Mouse (Mus musculus): ENCODE data around the gene Nprl3. TPM values are rescaled to one million over a fixed set of nuclear protein-coding genes. Genes with fewer than 3 reads are reported as not detected.

Gene Nprl3
- total and polyA plus RNA-seq, 2 experiments = 13.4 to 65.4 TPM

DNA sequence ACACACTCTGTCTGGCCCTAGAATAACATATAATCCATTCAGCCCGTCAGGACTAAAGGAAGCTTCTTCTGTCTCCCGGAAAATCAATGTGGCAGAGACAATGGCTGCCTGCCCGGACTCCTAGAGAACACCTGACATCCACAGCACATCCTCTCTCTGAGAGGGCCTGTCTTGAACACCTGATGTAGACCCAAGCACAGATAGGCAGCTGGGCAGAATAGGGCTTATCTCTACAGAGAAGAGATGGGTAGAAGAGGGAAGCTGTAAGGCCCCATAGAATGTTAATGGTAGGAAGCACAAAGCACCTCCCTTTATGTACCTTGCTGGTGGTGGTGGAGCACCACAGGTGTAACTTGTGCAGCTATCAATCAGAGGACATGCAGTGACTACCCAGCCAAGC is 25.3 kb downstream of the Nprl3 start:
- Histone ChIP-seq H3K9ac (ENCODE audit: low read depth, low read length) (no peak overlapping the region), H3K36me3 (ENCODE audit: control insufficient read depth, insufficient read depth, low read length) (peaks cover 20% of the 10 kb centered on the region)
- TF ChIP-seq CTCF (IDR thresholded peaks at IDR 0.05; ENCODE audit: low read depth, low read length) (no peak), POLR2A (IDR thresholded peaks at IDR 0.05; ENCODE audit: extremely low read depth, insufficient read depth, low read length) (no peak)

DNA sequence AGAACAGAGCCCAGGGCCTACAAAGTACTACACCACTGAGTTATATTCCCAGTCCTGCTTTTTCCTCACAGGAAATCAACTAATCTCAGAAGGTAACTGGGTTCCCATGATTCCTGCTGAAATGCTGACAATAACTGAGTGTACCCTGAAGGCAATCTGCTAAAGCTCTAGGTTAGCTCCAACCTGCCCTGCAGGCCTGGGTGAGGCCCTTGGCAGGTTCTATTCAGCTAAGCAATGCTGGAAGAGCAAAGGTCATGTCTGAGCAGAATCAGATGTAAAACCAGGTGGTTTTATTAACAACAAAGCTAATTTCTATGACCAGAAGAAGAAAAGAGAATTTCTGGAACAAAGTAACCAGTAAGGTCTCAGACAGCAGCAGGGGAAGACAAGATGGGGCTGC is 26.1 kb downstream of the Nprl3 start:
- Histone ChIP-seq H3K4me3 (ENCODE audit: insufficient read depth, low read depth, low read length) (no peak overlapping the region), H3K9ac (ENCODE audit: low read depth, low read length) (no peak overlapping the region), H3K27ac (replicated peaks; ENCODE audit: insufficient read depth, low read depth, low read length) (no peak overlapping the region), H3K79me2 (ENCODE audit: control insufficient read depth, insufficient read depth, low read length) (no peaks in the 10 kb centered on the region), H3K27me3 (ENCODE audit: control insufficient read depth, insufficient read depth, low read length) (no peaks in the 10 kb centered on the region), H3K36me3 (ENCODE audit: control insufficient read depth, insufficient read depth, low read length) (peaks cover 13% of the 10 kb centered on the region), H3K4me1 (ENCODE audit: control insufficient read depth, insufficient read depth, low read length) (no peaks in the 10 kb centered on the region)
- TF ChIP-seq CTCF (IDR thresholded peaks at IDR 0.05; ENCODE audit: low read depth, low read length) (no peak), POLR2A (IDR thresholded peaks at IDR 0.05; ENCODE audit: extremely low read depth, insufficient read depth, low read length) (no peak)
- DNase-seq (ENCODE audit: extremely low read depth, low read depth, low spot score) = peak; percentile 31

More for the DNA sequence above, 25.3 kb downstream of the Nprl3 start:
- Histone ChIP-seq H3K4me1 (ENCODE audit: control insufficient read depth, insufficient read depth, low read length) (no peaks in the 10 kb centered on the region), H3K27ac (replicated peaks; ENCODE audit: insufficient read depth, low read depth, low read length) (no peak overlapping the region), H3K4me3 (ENCODE audit: insufficient read depth, low read depth, low read length) (no peak overlapping the region), H3K79me2 (ENCODE audit: control insufficient read depth, insufficient read depth, low read length) (no peaks in the 10 kb centered on the region), H3K27me3 (ENCODE audit: control insufficient read depth, insufficient read depth, low read length) (no peaks in the 10 kb centered on the region)
- DNase-seq (ENCODE audit: extremely low read depth, low read depth, low spot score) = no peak
- 64% methylated on average over 3 of the region's 3 CpGs for WGBS

DNA sequence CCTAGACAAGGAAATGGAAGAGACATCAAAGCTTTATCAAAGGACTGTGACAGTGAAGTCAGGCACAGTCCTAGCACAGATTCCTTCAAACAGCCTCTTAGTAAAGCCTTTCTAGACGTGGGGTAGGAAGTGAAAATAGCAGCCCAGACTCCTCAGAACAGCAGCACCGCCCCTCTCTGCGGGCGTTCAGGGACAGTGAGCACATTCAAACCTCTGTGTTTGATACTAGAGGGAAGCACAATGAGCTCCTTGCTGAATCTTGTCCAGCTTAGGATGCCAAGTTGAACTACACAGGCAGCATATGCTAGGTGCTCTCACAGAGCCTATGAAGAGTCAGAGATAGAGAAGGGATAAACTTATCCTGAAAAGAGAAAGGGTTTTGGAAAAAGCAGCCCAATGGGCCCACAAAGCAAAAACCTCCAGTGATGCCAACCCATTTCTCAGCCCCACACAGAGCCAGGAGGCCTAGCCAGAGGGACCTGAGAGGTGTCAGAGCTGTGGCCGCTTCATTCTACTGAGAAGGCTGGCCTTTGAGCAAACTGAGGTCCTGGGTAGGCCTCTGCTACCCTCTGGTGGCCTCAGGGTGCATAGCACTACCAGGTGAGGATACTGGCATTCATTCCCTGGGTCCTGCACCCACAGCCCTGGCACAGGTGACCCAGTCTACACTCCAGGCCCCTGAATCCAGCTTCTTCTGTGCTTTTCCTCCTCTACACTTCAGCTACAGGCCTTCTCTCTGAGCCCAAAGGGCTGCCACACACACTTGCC is 29.2 kb downstream of the Nprl3 start:
- Histone ChIP-seq H3K4me3 (ENCODE audit: insufficient read depth, low read depth, low read length) (no peak overlapping the region), H3K27ac (replicated peaks; ENCODE audit: insufficient read depth, low read depth, low read length) (no peak overlapping the region), H3K79me2 (ENCODE audit: control insufficient read depth, insufficient read depth, low read length) (no peaks in the 10 kb centered on the region), H3K27me3 (ENCODE audit: control insufficient read depth, insufficient read depth, low read length) (no peaks in the 10 kb centered on the region), H3K36me3 (ENCODE audit: control insufficient read depth, insufficient read depth, low read length) (peaks cover 6% of the 10 kb centered on the region), H3K9ac (ENCODE audit: low read depth, low read length) (no peak overlapping the region), H3K4me1 (ENCODE audit: control insufficient read depth, insufficient read depth, low read length) (no peaks in the 10 kb centered on the region)
- WGBS = 63% methylated on average over 5 of the region's 5 CpGs
- peak; percentile 24 for DNase-seq (ENCODE audit: extremely low read depth, low read depth, low spot score)
- TF ChIP-seq POLR2A (IDR thresholded peaks at IDR 0.05; ENCODE audit: extremely low read depth, insufficient read depth, low read length) = no peak
- TF ChIP-seq CTCF (IDR thresholded peaks at IDR 0.05; ENCODE audit: low read depth, low read length) = peak; percentile 99

DNA sequence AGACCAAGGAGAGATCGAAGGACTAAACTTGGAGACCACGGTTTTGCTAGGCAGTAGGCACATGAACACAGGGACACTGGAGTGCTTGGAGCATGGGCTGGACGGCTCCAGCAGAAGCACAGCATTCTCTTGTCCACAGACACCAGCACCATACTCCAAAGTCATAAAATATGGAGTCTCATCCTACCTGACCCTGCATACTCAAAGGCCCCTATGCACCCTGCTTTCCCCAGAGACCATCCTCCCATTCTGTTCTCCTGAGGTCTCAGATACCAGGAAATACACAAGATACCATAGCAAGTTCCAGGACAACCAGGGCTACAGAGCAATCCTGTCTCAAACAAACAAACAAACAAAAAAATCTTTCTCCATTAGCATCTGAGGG is 30.1 kb downstream of the Nprl3 start:
- Histone ChIP-seq H3K27me3 (ENCODE audit: control insufficient read depth, insufficient read depth, low read length) (no peaks in the 10 kb centered on the region), H3K9ac (ENCODE audit: low read depth, low read length) (no peak overlapping the region), H3K4me3 (ENCODE audit: insufficient read depth, low read depth, low read length) (no peak overlapping the region), H3K79me2 (ENCODE audit: control insufficient read depth, insufficient read depth, low read length) (no peaks in the 10 kb centered on the region), H3K27ac (replicated peaks; ENCODE audit: insufficient read depth, low read depth, low read length) (no peak overlapping the region), H3K36me3 (ENCODE audit: control insufficient read depth, insufficient read depth, low read length) (peaks cover 6% of the 10 kb centered on the region), H3K4me1 (ENCODE audit: control insufficient read depth, insufficient read depth, low read length) (no peaks in the 10 kb centered on the region)
- TF ChIP-seq POLR2A (IDR thresholded peaks at IDR 0.05; ENCODE audit: extremely low read depth, insufficient read depth, low read length) (no peak), CTCF (IDR thresholded peaks at IDR 0.05; ENCODE audit: low read depth, low read length) (no peak)
- WGBS = 88% methylated on average over 3 of the region's 3 CpGs
- DNase-seq (ENCODE audit: extremely low read depth, low read depth, low spot score) = no peak

DNA sequence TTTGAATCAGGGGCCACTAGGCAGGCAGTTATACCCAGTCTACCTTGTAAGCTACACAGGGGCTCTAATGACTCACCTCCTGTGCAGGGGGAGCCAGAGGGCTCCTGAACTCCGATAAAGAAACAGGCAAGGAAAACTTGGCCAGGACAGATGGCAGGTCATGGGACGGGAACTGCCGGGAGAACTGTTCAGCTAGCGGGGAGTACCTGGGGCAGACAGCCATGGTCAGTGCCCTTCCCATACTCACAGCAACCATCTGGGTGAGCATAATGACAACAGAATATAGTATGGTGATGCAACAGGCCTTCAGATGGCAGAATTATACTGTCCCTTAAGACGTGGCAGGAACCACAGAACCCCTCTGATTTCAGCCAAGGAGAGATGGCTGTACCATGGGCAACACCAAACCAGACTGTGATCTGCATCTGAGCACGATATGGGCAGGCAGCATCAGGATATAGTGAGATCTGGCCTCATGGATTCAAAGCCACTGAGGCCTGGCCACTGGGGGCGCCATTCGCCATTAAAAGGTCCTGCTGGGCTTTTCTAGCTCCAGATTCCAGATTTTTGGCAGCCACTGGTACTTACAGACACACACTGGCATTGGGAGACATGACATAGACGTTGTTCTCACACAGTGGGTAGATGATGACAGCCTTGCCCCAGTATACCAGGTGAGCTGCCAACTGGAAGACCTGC is 30.6 kb downstream of the Nprl3 start:
- no peak overlapping the region for H3K4me3 ChIP-seq (ENCODE audit: insufficient read depth, low read depth, low read length)
- H3K9ac ChIP-seq (ENCODE audit: low read depth, low read length) = no peak overlapping the region
- no peak overlapping the region for H3K27ac ChIP-seq (replicated peaks; ENCODE audit: insufficient read depth, low read depth, low read length)
- TF ChIP-seq CTCF (IDR thresholded peaks at IDR 0.05; ENCODE audit: low read depth, low read length) = peak; percentile 72
- TF ChIP-seq POLR2A (IDR thresholded peaks at IDR 0.05; ENCODE audit: extremely low read depth, insufficient read depth, low read length) = no peak
- no peaks in the 10 kb centered on the region for H3K79me2 ChIP-seq (ENCODE audit: control insufficient read depth, insufficient read depth, low read length)
- H3K4me1 ChIP-seq (ENCODE audit: control insufficient read depth, insufficient read depth, low read length) = no peaks in the 10 kb centered on the region
- no peak for DNase-seq (ENCODE audit: extremely low read depth, low read depth, low spot score)
- no peaks in the 10 kb centered on the region for H3K27me3 ChIP-seq (ENCODE audit: control insufficient read depth, insufficient read depth, low read length)
- H3K36me3 ChIP-seq (ENCODE audit: control insufficient read depth, insufficient read depth, low read length) = peaks cover 9% of the 10 kb centered on the region
- WGBS = 75% methylated on average over 9 of the region's 9 CpGs

DNA sequence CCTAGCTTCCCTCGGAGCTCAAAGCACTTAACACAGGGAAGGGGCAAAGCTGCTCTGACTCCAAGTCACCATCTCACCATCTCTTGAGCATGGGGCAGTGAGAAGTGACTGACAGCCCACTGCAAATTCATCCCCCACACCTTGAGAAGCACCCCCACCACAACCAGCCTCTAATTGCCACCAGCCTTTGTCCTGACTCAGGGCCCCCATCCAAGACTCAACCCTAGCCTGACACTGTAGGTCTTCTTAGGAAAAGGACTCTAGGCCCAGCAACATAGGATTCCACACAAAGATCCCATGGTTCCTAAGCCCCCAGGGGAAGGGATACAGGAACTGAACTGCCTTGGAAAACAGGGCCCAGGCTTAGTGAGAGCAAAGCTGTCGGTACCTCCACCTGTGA is 31.4 kb downstream of the Nprl3 start:
- Histone ChIP-seq H3K27me3 (ENCODE audit: control insufficient read depth, insufficient read depth, low read length) (no peaks in the 10 kb centered on the region), H3K9ac (ENCODE audit: low read depth, low read length) (no peak overlapping the region), H3K4me3 (ENCODE audit: insufficient read depth, low read depth, low read length) (no peak overlapping the region), H3K36me3 (ENCODE audit: control insufficient read depth, insufficient read depth, low read length) (peaks cover 7% of the 10 kb centered on the region), H3K27ac (replicated peaks; ENCODE audit: insufficient read depth, low read depth, low read length) (no peak overlapping the region), H3K4me1 (ENCODE audit: control insufficient read depth, insufficient read depth, low read length) (no peaks in the 10 kb centered on the region), H3K79me2 (ENCODE audit: control insufficient read depth, insufficient read depth, low read length) (no peaks in the 10 kb centered on the region)
- no peak for TF ChIP-seq CTCF (IDR thresholded peaks at IDR 0.05; ENCODE audit: low read depth, low read length)
- TF ChIP-seq POLR2A (IDR thresholded peaks at IDR 0.05; ENCODE audit: extremely low read depth, insufficient read depth, low read length) = no peak
- WGBS = 76% methylated on average over 2 of the region's 2 CpGs
- no peak for DNase-seq (ENCODE audit: extremely low read depth, low read depth, low spot score)

Data from liver, adult 2 months (tissue).